Mouse (Mus musculus): ENCODE measurements around the gene Arl5a.

The Arl5a gene

DNA sequence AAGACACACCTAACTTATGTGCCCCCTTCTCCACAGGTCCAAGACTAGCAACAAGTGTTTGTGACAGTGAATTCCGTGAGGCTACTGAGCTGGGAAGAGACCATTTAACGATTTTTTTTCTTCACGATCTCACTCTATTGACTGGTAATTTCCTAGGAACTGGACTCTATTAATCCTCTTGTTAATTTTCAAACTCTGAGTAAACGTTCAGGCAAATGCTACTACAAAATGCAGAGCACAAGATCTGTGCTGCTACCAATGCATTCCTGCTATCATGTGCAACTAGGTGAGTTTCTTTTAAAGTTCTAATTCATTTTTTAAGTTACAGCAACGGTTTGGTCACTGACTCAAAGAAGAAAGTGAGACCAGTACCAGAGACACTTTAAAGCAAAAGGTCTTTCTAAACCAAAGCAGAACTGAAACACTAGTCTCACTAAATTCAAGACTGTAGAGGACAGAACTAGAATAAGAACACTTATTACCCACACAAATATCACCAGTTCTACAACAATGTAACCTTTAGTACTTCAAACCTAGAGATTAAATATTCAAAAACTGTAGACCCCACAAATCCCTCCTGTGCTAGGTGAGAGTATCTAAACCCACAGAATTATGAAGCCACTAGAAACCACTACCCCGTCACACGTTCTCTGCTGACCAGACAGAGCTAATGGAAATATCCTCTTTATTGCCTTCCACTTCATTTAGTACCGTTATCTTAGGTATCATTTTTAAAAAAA, 1.7 kb downstream of the Arl5a start:
- in situ Hi-C loops (cut with MboI, MseI): no loop called here

DNA sequence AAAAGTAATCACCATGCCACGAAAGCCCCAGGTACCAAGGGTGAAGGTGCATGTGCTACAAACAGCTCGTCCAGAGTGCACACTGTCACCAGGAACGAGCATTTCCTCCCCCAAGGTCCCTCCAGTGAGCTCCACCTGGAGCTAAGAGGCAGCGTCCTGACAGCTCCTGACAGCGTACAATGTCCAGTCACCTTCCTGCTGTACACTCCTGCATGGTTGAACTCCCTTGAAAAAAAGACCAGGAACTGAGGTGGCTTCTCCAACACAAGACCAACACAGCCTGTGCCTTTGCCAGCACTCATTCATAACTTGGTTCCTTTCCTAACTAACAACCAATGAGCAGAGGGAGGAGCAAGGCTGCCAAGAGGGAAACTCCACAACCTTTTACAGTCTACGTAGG, 3.5 kb downstream of the Arl5a start:
- in situ Hi-C loops (cut with MboI, MseI): no loop called here

DNA sequence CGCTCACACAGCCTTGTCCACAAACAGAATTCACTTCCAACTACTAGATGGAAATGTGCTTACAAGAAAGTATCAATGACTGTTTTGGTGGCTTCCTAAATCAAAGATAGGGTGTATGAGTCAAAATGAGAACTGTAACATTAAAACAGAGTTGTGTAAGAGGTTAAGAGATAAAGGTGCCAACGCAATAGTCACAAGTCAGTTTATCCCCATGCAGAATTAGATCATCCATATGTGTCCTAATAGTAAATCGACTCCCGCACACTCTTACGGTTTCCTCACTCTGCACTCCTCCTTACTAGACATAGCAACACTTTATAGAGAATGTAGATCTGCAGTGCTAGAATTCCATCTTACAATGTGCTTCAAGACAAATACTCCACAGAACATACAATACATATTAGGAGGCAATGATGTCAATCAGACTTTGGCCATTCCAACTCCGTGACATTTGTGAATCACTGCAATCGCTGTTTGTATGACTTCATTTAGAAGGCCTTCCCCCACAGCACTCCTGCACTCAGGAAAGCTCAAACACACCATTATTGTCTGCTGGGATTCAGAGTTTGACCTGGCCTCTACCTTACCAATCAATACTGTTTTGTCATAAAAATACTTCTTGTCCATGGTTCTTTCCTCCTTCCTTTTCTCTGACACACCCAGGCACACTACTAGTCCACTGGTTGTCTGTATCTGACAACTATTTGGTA, 4.5 kb downstream of the Arl5a start:
- in situ Hi-C loops (cut with MboI, MseI): no loop called here

DNA sequence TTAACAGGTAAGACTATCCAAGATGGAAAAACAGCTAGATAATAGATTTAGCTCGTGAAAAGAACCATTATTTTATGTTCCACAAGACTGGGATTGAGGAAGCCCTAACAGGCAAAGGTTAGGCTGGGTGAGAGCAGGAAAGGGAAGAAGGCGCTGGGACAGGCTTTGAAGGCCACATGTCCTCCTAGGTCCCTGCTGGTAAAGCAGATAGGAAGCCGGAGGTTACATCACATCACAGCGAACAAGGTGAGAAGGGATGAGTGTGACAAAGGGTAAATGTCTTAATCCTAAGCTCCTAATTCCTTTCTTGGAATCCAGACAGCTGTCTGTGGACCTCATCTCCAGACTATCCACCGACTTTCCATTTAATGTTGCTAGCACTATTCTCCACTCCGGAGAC, 5.4 kb downstream of the Arl5a start:
- in situ Hi-C loops (cut with MboI, MseI): loop anchor here (5.0 to 10.0 kb wide), 2 partner anchors 112 to 186 kb away; no protein-coding TSS in a partner anchor

DNA sequence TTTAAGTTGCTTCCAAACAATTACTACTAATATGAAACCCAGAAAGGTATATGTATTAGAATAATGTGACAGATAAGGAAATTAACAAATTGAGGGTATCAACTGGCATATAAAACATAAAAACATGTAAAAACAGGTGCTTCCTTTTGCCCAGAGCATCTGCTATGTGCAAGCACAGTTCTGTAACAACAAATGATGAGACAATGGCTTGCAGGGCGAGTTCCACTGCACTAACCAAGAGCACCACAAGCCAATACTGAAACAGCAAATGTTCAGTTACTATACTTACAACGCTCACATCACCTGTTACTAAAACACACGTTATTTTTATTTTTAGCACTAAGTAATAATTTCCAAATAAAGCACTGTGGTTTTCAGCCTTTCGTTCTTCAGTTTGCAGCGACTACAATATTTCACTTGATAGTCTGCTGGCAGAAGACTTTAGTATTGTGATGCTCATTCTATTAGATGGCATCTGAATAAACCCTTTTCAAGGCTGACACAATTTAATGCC, 12.1 kb downstream of the Arl5a start:
- in situ Hi-C loops (cut with MboI, MseI): loop anchor here (10.0 kb wide), 1 partner anchor 192 kb away; no protein-coding TSS in a partner anchor

DNA sequence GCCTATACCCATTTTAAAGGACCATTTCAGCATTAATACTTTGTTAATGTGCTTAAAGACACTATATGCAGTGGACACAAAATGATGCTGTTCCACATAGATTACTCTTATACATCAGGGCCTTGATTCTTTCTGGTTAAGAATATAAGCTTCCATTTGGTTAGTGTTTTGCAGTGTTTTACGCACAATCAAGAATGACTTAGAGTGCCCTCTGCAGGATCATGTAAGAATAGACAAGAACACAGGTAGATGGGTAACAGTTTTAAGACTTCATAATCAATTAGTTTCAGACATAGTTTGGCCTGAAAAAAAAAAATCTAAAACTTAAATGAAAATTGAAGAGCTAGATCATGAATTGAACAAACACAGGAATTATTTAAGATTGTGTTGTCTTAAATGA, 18.2 kb downstream of the Arl5a start:
- in situ Hi-C loops (cut with MboI, MseI): no loop called here

DNA sequence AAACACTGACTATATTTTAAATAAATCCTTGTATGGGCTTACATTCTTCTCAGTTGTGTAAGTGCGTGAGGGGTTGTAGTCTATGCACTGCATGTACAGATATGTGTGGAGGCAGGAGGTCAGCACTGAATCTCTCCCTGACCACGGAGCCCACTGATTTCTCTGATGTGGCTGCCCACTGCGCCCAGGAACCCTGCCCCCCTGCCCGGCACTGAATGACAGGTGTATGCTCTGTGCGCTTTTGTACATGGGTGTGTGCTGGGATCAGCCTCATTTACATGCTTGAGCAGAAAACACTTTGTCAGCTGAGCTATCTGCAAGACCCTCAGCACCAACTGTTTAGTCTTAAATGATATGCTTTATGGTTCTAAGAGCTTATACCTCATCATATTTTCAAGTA, 19.5 kb downstream of the Arl5a start:
- in situ Hi-C loops (cut with MboI, MseI): no loop called here

DNA sequence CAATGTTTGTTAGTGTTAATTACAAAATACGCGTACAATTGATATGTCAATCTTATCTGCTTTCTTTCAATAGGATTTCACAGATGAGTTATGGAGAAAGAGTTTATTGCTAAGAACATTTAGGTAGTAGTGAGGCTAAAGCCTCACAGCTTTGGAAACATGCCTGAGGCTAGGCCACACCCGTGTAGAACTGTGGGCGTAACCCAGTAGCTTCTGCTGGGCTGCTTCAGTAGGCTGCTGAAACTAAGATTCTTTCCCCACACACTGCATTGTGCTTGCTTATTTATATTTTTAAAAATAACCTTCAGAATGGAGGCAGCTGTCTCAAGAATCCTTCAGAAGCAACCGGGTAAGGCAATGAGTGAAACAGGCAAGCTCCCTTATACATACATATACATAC, 30.2 kb downstream of the Arl5a start:
- in situ Hi-C loops (cut with MboI, MseI): no loop called here

DNA sequence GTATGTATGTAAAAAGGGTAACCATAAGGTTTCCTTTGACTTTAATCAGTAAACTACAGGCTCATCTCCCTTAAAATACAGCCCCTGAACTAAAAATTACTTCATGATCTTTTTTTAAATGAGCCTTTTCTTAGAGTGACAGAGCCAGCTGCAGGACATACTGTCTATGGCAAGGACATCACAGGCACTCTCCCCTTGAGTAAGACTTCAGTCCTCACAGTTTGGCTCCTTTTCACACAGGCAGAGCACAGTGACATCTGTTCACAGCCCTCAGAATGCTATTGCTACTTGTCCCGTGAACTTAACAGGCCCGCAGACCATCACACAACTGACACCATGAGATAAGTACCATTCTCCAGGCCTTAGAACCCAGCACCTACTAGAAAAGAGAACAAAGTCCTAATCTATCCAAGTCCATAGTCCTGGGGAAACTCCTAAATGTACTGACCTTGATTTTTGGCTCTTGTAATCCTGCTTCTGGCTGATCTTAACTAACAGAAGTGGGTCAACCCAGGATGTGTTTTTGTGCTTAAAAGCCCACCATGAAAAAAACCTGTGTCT, 34.2 kb downstream of the Arl5a start:
- in situ Hi-C loops (cut with MboI, MseI): no loop called here

DNA sequence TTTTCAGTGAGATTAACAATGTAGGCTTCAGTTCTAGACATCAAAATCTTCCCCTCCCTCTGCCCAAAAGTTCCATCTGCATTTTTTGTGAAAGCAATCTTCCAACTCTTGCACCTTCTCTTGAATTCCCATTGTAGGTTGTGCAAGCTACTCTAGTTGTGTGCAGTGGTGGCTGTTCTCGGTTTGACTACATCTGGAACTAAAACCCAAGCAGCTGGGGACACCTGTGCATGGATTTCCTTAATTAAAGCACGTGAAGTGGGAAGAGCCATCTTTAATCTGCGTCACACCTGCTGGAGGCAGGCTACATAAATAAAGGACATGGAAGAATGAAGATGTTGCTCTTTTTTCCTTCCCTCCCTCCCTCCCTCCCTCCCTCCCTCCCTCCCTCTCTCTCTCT, 34.7 kb downstream of the Arl5a start:
- in situ Hi-C loops (cut with MboI, MseI): no loop called here

DNA sequence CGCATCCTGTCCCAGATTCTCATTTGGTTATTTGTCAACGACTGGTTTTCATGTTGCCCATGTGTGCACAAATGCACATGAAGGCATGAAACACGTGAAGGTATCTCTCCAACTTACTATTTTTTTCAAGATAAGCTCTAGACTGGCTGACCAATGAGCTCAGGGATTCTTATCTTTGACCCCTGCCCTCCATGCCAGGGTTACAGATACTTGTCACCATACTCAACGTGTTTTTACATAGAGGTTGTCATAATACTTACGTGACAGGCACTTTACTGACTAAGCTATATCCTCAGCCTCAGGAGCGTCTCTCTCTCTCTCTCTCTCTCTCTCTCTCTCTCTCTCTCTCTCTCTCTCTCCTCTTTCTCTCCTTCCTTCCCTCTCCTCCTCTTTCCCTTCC, 38.2 kb downstream of the Arl5a start:
- in situ Hi-C loops (cut with MboI, MseI): no loop called here

DNA sequence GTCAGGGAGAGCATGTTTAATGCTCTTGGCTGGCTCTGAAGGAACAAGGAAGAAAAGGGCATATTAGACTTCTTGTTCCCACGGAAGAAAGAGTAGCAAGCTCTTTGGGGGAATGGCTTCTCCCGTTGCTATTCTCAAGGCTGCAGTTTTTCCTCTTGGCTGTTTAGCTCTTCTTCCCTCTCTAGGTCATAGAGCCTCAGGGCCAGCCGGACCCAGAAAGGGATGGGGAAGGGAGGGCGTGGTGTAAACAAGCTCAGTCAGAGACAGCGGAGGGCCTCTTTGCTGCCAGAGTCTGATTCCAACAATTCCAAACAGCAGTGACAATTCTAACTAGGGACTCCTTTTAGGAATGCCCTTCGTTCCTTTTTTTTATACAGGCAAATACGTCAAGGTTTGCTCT, 38.7 kb downstream of the Arl5a start:
- in situ Hi-C loops (cut with MboI, MseI): no loop called here

DNA sequence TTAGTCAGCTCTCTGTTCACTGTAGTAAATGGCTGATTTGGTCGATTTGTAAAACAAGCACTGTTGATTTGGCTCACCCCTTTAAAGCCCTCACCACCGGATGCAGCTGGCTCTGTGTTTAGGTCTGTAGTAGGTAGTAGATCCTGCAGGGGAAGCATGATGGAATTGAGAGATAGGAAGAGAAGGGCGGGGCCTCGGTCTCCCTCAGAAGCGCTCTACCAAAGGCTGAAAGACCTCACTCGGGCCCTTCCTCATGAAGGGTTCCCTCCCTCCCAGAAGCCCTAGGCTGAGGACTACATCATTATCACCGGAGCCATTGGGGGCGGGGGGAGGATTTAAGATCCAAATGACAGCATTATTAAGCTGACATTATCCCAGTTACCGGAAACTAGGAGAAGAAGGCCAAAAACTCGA, 45.8 kb downstream of the Arl5a start:
- in situ Hi-C loops (cut with MboI, MseI): no loop called here

DNA sequence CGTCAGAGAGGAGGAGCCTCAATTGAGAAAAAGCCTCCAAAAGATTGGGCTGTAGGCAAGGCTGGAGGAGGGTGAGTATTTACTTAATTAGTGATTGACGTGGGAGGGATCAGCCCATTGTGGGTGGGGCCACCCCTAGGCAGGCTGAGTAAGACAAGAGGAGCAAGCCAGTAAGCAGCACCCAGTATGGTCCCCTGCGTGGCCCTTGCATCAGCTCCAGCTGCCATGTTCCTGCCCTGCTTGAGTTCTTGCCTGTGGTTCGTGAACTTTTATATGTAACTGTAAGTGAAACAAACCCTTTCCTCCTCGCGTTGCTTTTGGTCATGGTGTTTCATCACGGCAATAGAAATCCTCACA, 46.3 kb downstream of the Arl5a start, which contains the start of gene Neb:
TSS of gene Neb (minus strand) at position 27 of the 357 bp plus-strand sequence.
- in situ Hi-C loops (cut with MboI, MseI): no loop called here

DNA sequence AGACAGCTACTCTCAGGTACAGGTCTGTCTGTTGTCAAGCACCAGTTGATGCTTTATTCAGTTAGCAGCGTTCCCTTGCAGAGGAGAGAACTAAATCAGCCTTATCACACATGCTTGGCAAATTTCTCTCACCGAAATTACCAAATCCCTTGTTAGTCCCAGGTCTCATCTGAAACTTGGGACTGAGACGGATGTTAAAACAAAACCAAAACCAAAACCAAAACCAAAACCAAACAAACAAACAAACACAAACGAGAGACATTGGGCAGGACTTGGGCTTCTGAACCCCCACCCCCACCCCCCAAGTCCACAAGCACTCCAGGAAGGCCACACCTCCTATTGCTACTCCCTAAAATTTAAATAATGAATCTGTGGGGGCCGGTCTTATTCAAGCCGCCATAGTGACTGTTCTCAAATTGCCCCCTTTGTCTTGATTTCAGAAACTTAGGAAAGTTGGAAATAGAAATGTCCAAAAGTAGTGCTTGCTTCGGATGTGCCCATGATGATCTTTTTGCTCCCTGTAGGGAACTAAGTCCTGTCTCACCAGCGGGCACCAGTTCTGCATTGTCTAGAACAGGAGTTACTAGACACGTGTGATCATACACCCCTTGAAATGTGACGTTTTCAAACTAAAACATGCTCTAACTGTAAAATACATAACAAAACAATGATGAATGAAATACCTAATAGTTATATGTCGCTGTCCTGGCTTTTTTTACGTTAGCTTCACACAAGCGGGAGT, 46.8 kb downstream of the Arl5a start:
- in situ Hi-C loops (cut with MboI, MseI): no loop called here

DNA sequence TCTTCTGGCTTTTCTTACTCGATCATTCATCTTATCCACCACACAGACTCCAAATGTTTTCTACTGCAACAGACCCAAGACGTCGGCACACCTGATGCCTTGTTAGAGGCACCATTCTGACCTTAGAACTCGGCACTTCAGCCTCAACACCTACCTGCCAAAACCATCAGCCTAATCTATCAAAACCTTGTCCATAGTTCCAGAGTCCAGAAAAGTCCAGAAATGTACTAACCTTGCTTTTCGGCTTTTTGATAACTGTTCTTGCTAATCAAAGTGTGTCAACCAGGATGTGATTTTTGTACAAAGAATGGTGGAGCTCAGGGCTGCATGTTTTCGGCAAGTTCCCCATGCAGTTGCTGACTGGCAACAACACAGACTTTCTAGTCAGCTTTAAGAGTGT, 50.0 kb downstream of the Arl5a start:
- in situ Hi-C loops (cut with MboI, MseI): no loop called here

DNA sequence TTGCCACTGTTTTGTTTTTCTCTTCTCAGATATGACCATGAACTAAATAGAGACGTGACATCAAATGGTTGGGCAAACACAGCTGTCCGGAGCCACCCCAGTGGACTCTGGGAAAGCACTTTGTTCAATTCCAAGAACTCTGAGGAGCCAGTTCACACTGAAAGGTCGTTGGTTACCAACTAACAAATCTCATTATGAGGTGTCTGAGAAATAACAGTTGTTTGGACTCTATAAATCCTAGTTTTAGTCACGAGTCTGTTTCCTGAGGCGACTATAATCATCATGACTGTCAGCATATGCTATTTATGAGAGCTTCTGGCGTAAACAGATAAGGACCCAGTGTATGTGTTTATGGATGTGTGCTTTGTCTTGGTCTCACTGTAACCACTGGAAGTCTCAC, 52.2 kb downstream of the Arl5a start:
- in situ Hi-C loops (cut with MboI, MseI): no loop called here

DNA sequence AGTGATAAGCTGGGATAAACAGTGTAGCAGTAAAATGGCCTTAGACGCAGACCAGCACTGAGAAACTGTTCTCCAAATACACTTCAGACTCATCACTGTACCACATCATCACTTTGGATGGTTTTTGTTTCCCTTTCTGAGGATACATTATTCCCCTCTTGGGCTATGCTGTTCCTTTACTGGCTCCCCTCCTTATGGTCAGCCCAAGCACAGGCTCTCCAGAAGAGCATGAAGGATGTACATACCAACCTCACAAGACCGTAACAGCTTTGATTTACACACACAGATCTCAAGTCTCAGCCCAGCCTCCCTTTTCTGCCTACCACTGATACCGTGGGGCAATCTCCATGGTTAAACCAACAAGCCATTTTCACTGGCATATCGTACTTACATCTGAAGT, 52.6 kb downstream of the Arl5a start:
- in situ Hi-C loops (cut with MboI, MseI): no loop called here

DNA sequence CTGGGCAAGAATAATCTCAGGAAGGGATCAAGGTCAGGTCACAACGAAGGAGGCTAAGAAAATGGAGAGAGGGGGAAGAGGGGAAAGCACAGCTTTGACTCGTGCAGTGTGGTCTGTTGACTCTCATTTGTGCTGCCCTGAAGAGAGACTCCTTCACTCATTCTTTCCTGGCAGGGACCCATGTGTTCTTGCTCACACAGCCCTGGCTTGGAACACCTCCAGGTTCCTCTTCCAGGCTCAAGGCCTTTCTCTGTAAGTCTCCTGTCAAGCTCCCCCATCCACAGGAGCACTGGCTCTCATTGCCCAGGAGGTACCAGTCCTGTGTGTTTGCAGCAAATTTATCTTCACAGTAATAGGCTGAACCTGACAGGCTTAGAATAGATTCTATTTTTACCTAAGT, 53.6 kb downstream of the Arl5a start:
- in situ Hi-C loops (cut with MboI, MseI): no loop called here

DNA sequence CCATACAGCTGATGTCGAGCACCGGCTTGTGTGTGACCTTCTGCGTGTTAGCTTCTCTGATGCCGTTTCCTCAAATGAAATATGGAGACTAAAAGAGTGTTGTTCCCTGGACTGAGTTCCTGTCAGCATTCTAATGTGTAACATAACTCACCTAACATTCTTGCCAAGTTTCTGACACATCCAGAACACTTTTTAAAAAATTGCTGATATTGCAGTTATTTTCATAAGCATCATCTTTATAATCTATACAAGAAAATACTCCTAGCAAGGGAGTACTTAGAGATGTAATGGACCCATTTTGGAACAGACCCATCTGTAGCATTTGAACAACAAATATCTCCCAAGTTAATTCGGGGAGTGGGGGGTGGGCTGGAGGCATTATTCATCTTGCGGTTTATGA, 55.1 kb downstream of the Arl5a start:
- in situ Hi-C loops (cut with MboI, MseI): no loop called here

DNA sequence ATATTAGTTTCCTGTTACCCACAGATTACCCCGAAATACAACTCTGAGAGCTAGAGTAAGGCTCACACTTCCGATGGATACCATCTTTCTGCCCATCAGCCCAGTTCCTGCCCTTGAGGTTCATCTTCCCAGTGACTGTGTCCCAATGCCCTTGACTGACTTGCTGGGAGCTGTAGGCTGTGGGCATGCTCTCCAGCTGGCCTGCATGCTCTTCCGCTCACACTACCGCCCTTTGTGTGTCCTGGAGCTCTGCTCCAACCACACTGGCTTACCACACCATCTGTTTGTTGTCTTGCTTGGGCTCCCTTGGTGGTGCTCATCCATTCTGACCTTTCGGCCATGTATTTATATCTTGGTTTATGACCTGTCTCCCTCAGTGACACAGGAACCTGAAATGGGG, 57.0 kb downstream of the Arl5a start:
- in situ Hi-C loops (cut with MboI, MseI): no loop called here

DNA sequence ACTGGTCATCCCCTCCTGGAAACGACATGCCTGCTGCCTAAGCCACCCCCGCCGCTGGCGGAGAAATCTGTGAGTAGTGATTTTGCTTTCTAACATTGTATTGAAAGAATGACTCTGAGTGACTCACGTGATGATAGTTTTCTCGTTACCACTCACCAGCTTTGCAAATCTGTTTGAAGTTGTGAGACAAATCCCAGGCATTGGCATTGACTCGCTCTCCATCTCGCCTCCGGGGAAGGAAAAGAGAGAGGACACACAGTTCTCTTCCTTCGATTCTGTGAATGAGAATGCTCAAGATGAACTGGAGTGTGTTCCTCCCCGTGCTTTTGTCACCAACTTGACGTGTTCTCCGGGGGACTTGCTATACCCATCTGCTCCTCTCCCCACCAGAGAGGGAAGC, 57.5 kb downstream of the Arl5a start:
- in situ Hi-C loops (cut with MboI, MseI): no loop called here
